Mouse (Mus musculus) CH12.LX (cell line): ENCODE measurements around the gene Tubd1. TPM values are rescaled to one million over a fixed set of nuclear protein-coding genes. Genes with fewer than 3 reads are reported as not detected.

ENCODE experiments used
- DNase-seq: peaks from one replicate; pipeline ENCODE4 v3.0.0-alpha.2; 2013; ENCODE audit errors: extremely low read depth
- H3K27ac ChIP-seq: 2 replicates; pipeline ENCODE4 v1.5.1; 2012; ENCODE audit warnings: low read depth, mild to moderate bottlenecking, control low read depth, moderate library complexity; ENCODE audit not compliant: insufficient read depth
- H3K27me3 ChIP-seq: replicated peaks from 2 replicates; pipeline ENCODE3; 2012; ENCODE audit warnings: inconsistent platforms
- H3K36me3 ChIP-seq, 2 experiments: replicated peaks in 1 of 2; 2 replicates each; pipeline versions ENCODE3 to v1.6.1; 2012; ENCODE audit warnings: inconsistent platforms in 1 of 2, low read length in 1 of 2, mild to moderate bottlenecking in 1 of 2, mixed read lengths in 1 of 2, moderate library complexity in 1 of 2; ENCODE audit not compliant: control insufficient read depth in 1 of 2, insufficient read depth in 1 of 2
- H3K4me1 ChIP-seq, 2 experiments: 2 replicates each; pipeline ENCODE4 v1.6.1; 2012; ENCODE audit warnings: inconsistent platforms in 1 of 2, moderate library complexity in 1 of 2; ENCODE audit not compliant: insufficient read depth in 2 of 2, control insufficient read depth in 1 of 2
- H3K4me2 ChIP-seq: 2 replicates; pipeline ENCODE4 v1.6.1; 2012; ENCODE audit warnings: low read depth, mild to moderate bottlenecking, control low read depth; ENCODE audit not compliant: poor library complexity, insufficient read depth, severe bottlenecking
- H3K4me3 ChIP-seq, 3 experiments: fragments of 150-350 bp in 1 of 3; sonication (generic) in 1 of 3; replicated peaks in 1 of 3; 2 replicates each; pipeline versions ENCODE3 to v1.5.1; 2011 to 2012; ENCODE audit warnings: low read depth in 2 of 3, low read length in 2 of 3, mild to moderate bottlenecking in 2 of 3, moderate library complexity in 2 of 3, control low read depth in 1 of 3, improper control_type of control experiment in 1 of 3, inconsistent platforms in 1 of 3, mixed read lengths in 1 of 3; ENCODE audit not compliant: poor library complexity in 1 of 3
- H3K79me2 ChIP-seq: replicated peaks from 2 replicates; pipeline ENCODE4 v1.6.1; 2012; ENCODE audit warnings: mild to moderate bottlenecking, moderate library complexity; ENCODE audit not compliant: control insufficient read depth, poor library complexity, insufficient read depth, severe bottlenecking; ENCODE audit errors: extremely low read depth
- H3K9ac ChIP-seq: 2 replicates; pipeline ENCODE4 v1.6.1; 2012; ENCODE audit warnings: low read depth, mild to moderate bottlenecking, control low read depth, moderate library complexity; ENCODE audit not compliant: insufficient read depth
- H3K9me3 ChIP-seq: replicated peaks from 2 replicates; pipeline ENCODE3; 2012; ENCODE audit warnings: low read length, inconsistent platforms, mixed read lengths
- BHLHE40 ChIP-seq: IDR thresholded peaks from 2 replicates; pipeline ENCODE4 v1.6.1; 2011; ENCODE audit warnings: mild to moderate bottlenecking, low read depth, low read length, improper control_type of control experiment
- CHD1 ChIP-seq: IDR thresholded peaks from 2 replicates; pipeline ENCODE4 v1.6.1; 2012; ENCODE audit warnings: low read depth, low read length, improper control_type of control experiment, inconsistent platforms
- CHD2 ChIP-seq: IDR thresholded peaks from 2 replicates; pipeline ENCODE4 v1.6.1; 2011; ENCODE audit warnings: low read length, improper control_type of control experiment
- CTCF ChIP-seq, 2 experiments: IDR thresholded peaks in 1 of 2; conservative IDR thresholded peaks in 1 of 2; 2 replicates each; pipeline ENCODE4 v1.5.1; 2011 to 2012; ENCODE audit warnings: low read depth in 2 of 2, low read length in 2 of 2, improper control_type of control experiment in 1 of 2, inconsistent platforms in 1 of 2, mild to moderate bottlenecking in 1 of 2, moderate library complexity in 1 of 2
- E2F4 ChIP-seq: IDR thresholded peaks from 2 replicates; pipeline ENCODE4 v1.6.1; 2011; ENCODE audit warnings: low read depth, low read length, improper control_type of control experiment; ENCODE audit not compliant: insufficient replicate concordance
- ELF1 ChIP-seq: IDR thresholded peaks from 2 replicates; pipeline ENCODE4 v1.6.1; 2014; ENCODE audit warnings: low read depth, mild to moderate bottlenecking, inconsistent platforms, low read length, improper control_type of control experiment
- EP300 ChIP-seq: IDR thresholded peaks from 2 replicates; pipeline ENCODE4 v1.6.1; 2011; ENCODE audit warnings: low read length, improper control_type of control experiment
- ETS1 ChIP-seq: conservative IDR thresholded peaks from 2 replicates; pipeline ENCODE4 v1.6.1; 2012; ENCODE audit warnings: low read depth, mild to moderate bottlenecking, inconsistent platforms, low read length, improper control_type of control experiment, moderate library complexity
- GABPA ChIP-seq: IDR thresholded peaks from 2 replicates; pipeline ENCODE4 v1.6.1; 2012; ENCODE audit warnings: low read depth, low read length, improper control_type of control experiment, inconsistent platforms; ENCODE audit not compliant: insufficient replicate concordance
- HCFC1 ChIP-seq: IDR thresholded peaks from 2 replicates; pipeline ENCODE4 v1.6.1; 2012; ENCODE audit warnings: low read depth, mild to moderate bottlenecking, inconsistent platforms, low read length, improper control_type of control experiment
- IRF4 ChIP-seq: IDR thresholded peaks from 2 replicates; pipeline ENCODE4 v1.6.1; 2014; ENCODE audit warnings: low read depth, mild to moderate bottlenecking, inconsistent platforms, low read length, improper control_type of control experiment
- JUN ChIP-seq: IDR thresholded peaks from 2 replicates; pipeline ENCODE4 v1.6.1; 2011; ENCODE audit warnings: low read depth, mild to moderate bottlenecking, low read length, improper control_type of control experiment, moderate library complexity; ENCODE audit not compliant: insufficient read depth
- JUND ChIP-seq: conservative IDR thresholded peaks from 2 replicates; pipeline ENCODE4 v1.6.1; 2011; ENCODE audit warnings: low read depth, low read length, improper control_type of control experiment
- KAT2A ChIP-seq: IDR thresholded peaks from 2 replicates; pipeline ENCODE4 v1.6.1; 2012; ENCODE audit warnings: low read length, improper control_type of control experiment, inconsistent platforms; ENCODE audit not compliant: insufficient replicate concordance
- MAFK ChIP-seq: IDR thresholded peaks from 2 replicates; pipeline ENCODE4 v1.6.1; 2011; ENCODE audit warnings: low read length, improper control_type of control experiment; ENCODE audit not compliant: insufficient replicate concordance
- MAX ChIP-seq: IDR thresholded peaks from 2 replicates; pipeline ENCODE4 v1.6.1; 2011; ENCODE audit warnings: low read length, improper control_type of control experiment
- MAZ ChIP-seq: IDR thresholded peaks from 2 replicates; pipeline ENCODE4 v1.6.1; 2012; ENCODE audit warnings: low read depth, mild to moderate bottlenecking, inconsistent platforms, low read length, improper control_type of control experiment, moderate library complexity
- MEF2A ChIP-seq: IDR thresholded peaks from 2 replicates; pipeline ENCODE4 v1.6.1; 2014; ENCODE audit warnings: low read depth, mild to moderate bottlenecking, inconsistent platforms, low read length, improper control_type of control experiment, borderline replicate concordance
- MXI1 ChIP-seq: IDR thresholded peaks from 2 replicates; pipeline ENCODE4 v1.6.1; 2011; ENCODE audit warnings: mild to moderate bottlenecking, low read depth, low read length, improper control_type of control experiment
- MYC ChIP-seq: IDR thresholded peaks from 2 replicates; pipeline ENCODE4 v1.6.1; 2011; ENCODE audit warnings: low read depth, mild to moderate bottlenecking, improper control_type of control experiment, low read length
- NELFE ChIP-seq: IDR thresholded peaks from 2 replicates; pipeline ENCODE4 v1.6.1; 2011; ENCODE audit warnings: low read depth, low read length, improper control_type of control experiment
- NRF1 ChIP-seq: IDR thresholded peaks from 2 replicates; pipeline ENCODE4 v1.6.1; 2014; ENCODE audit warnings: low read depth, mild to moderate bottlenecking, inconsistent platforms, low read length, improper control_type of control experiment, moderate library complexity
- PAX5 ChIP-seq: IDR thresholded peaks from 2 replicates; pipeline ENCODE4 v1.6.1; 2012; ENCODE audit warnings: low read length, inconsistent platforms, mixed read lengths
- POLR2A ChIP-seq: IDR thresholded peaks from 2 replicates; pipeline ENCODE4 v1.6.1; 2011; ENCODE audit warnings: low read depth, mild to moderate bottlenecking, improper control_type of control experiment, low read length
- POLR2AphosphoS2 ChIP-seq: IDR thresholded peaks from 2 replicates; pipeline ENCODE4 v1.6.1; 2011; ENCODE audit warnings: low read depth, low read length, improper control_type of control experiment
- RAD21 ChIP-seq: IDR thresholded peaks from 2 replicates; pipeline ENCODE4 v1.6.1; 2011; ENCODE audit warnings: low read depth, mild to moderate bottlenecking, low read length, improper control_type of control experiment, moderate library complexity
- RCOR1 ChIP-seq: conservative IDR thresholded peaks from 2 replicates; pipeline ENCODE4 v1.6.1; 2012; ENCODE audit warnings: low read depth, mild to moderate bottlenecking, inconsistent platforms, low read length, improper control_type of control experiment
- SIN3A ChIP-seq: IDR thresholded peaks from 2 replicates; pipeline ENCODE4 v1.6.1; 2012; ENCODE audit warnings: low read length, improper control_type of control experiment, inconsistent platforms
- SMC3 ChIP-seq: IDR thresholded peaks from 2 replicates; pipeline ENCODE4 v1.6.1; 2011; ENCODE audit warnings: low read depth, low read length, improper control_type of control experiment
- TBP ChIP-seq: conservative IDR thresholded peaks from 2 replicates; pipeline ENCODE4 v1.6.1; 2011; ENCODE audit warnings: low read depth, low read length, improper control_type of control experiment
- TCF12 ChIP-seq: IDR thresholded peaks from 2 replicates; pipeline ENCODE4 v1.6.1; 2014; ENCODE audit warnings: low read depth, mild to moderate bottlenecking, inconsistent platforms, low read length, improper control_type of control experiment
- UBTF ChIP-seq: IDR thresholded peaks from 2 replicates; pipeline ENCODE4 v1.6.1; 2012; ENCODE audit warnings: low read depth, mild to moderate bottlenecking, inconsistent platforms, low read length, improper control_type of control experiment, moderate library complexity
- USF1 ChIP-seq: IDR thresholded peaks from 2 replicates; pipeline ENCODE4 v1.6.1; 2014; ENCODE audit warnings: low read depth, mild to moderate bottlenecking, inconsistent platforms, low read length, improper control_type of control experiment
- USF2 ChIP-seq: conservative IDR thresholded peaks from 2 replicates; pipeline ENCODE4 v1.6.1; 2011; ENCODE audit warnings: low read depth, low read length, improper control_type of control experiment
- ZC3H11A ChIP-seq: IDR thresholded peaks from 2 replicates; pipeline ENCODE4 v1.6.1; 2012; ENCODE audit warnings: low read depth, mild to moderate bottlenecking, inconsistent platforms, low read length, improper control_type of control experiment
- ZKSCAN1 ChIP-seq: IDR thresholded peaks from 2 replicates; pipeline ENCODE4 v1.6.1; 2012; ENCODE audit warnings: low read depth, inconsistent platforms, low read length, improper control_type of control experiment, borderline replicate concordance
- ZMIZ1 ChIP-seq: IDR thresholded peaks from 2 replicates; pipeline ENCODE4 v1.6.1; 2012; ENCODE audit warnings: low read depth, mild to moderate bottlenecking, inconsistent platforms, low read length, improper control_type of control experiment
- ZNF384 ChIP-seq: IDR thresholded peaks from 2 replicates; pipeline ENCODE4 v1.6.1; 2012; ENCODE audit warnings: low read depth, low read length, improper control_type of control experiment, inconsistent platforms
- dilution Hi-C: fragments of 300-500 bp; cut with MboI; formaldehyde crosslinking; loops from 2 replicates; pipeline ENCODE4 v1.14.3; 2020; ENCODE audit warnings: low sequenced_read_pairs; ENCODE audit not compliant: extremely low pct_unique_long_range_greater_than_20kb, extremely low pct_ligation_motif_present
- in situ Hi-C: fragments of 300-500 bp; cut with MboI; formaldehyde crosslinking; loops from 3 replicates; pipeline ENCODE4 v1.14.3; 2019; ENCODE audit warnings: low sequenced_read_pairs, low pct_ligation_motif_present, low pct_unique_long_range_greater_than_20kb, mixed read lengths
- polyA plus RNA-seq: library from polyadenylated mRNA; unstranded; fragments of >175 nt; gene quantifications from 2 replicates; pipeline ENCODE4 v1.2.1, GENCODE M21; 2012; ENCODE audit warnings: low read depth; ENCODE audit not compliant: insufficient read length
- total RNA-seq, 2 experiments: library from RNA; depleted of rRNA; stranded (reverse); fragments of 300-350 nt in 1 of 2; fragments of >200 nt in 1 of 2; gene quantifications; 2 replicates each; pipeline ENCODE4 v1.2.3; 2012 to 2014

Gene Tubd1
- total and polyA plus RNA-seq, 3 experiments = 9.7 to 12.6 (median 11.9) TPM

- Histone ChIP-seq H3K27me3 (no peaks in the 10 kb centered on the region), H3K79me2 (peaks cover 93% of the 10 kb centered on the region), H3K9ac (no peak overlapping the region), H3K27ac (no peak overlapping the region; the same call in 1 of the 2 replicates), H3K4me2 (peak overlapping the region; percentile 17), H3K9me3 (no peaks in the 10 kb centered on the region)
- peak; percentile 47 for DNase-seq
- in situ Hi-C loops = no loop called here
- TF ChIP-seq ELF1 = no peak
- peak; percentile 78 for TF ChIP-seq EP300
- peak; percentile 73; the same call in 1 of the 2 replicates for TF ChIP-seq ZNF384
- no peak; the same call in 1 of the 2 replicates for TF ChIP-seq POLR2A
- TF ChIP-seq ZKSCAN1 = no peak
- TF ChIP-seq JUND = no peak
- peak; percentile 45 for TF ChIP-seq ETS1
- TF ChIP-seq ZMIZ1 = no peak
- TF ChIP-seq TBP = no peak
- no peak for TF ChIP-seq UBTF
- no peak; the same call in 1 of the 2 replicates for TF ChIP-seq E2F4
- no peak; the same call in 1 of the 2 replicates for TF ChIP-seq RCOR1
- peak; percentile 19; the same call in 1 of the 2 replicates for TF ChIP-seq JUN
- no peak for TF ChIP-seq NELFE
- TF ChIP-seq POLR2AphosphoS2 = no peak
- TF ChIP-seq MEF2A = 0 out of 2 replicates have a peak, but pooled peaks have one; percentile 38
- TF ChIP-seq TCF12 = peak; percentile 58; the same call in 1 of the 2 replicates
- no peak for TF ChIP-seq RAD21
- TF ChIP-seq USF1 = no peak
- TF ChIP-seq SMC3 = no peak
- no peak for TF ChIP-seq PAX5
- TF ChIP-seq MAX = no peak
- TF ChIP-seq CTCF (conservative IDR thresholded peaks at IDR 0.05 in 1 of 2, IDR thresholded peaks at IDR 0.05 in 1 of 2; ENCODE audit: low read depth in 2 of 2, low read length in 2 of 2) = no peak
- peak; percentile 71; the same call in 1 of the 2 replicates for TF ChIP-seq IRF4
- TF ChIP-seq GABPA = no peak
- no peak for TF ChIP-seq USF2
- TF ChIP-seq SIN3A = 0 out of 2 replicates have a peak, but pooled peaks have one; percentile 42
- TF ChIP-seq MYC = 0 out of 2 replicates have a peak, but pooled peaks have one; percentile 62
- no peak; the same call in 1 of the 2 replicates for TF ChIP-seq MXI1
- TF ChIP-seq BHLHE40 = peak; percentile 73
- TF ChIP-seq ZC3H11A = no peak
- TF ChIP-seq KAT2A = no peak
- TF ChIP-seq CHD1 = no peak
- no peak for TF ChIP-seq HCFC1
- TF ChIP-seq NRF1 = no peak
- TF ChIP-seq MAZ = no peak
- TF ChIP-seq CHD2 = no peak
- peak; percentile 65; the same call in 1 of the 2 replicates for TF ChIP-seq MAFK
- TF ChIP-seq, all 38 proteins: peak for 11
- dilution Hi-C loops = no loop called here
- H3K4me1 ChIP-seq = peaks cover 3 to 72% of the 10 kb centered on the region in 2 experiments; a peak in 2 of 4 replicates
- no peak overlapping the region for H3K4me3 ChIP-seq
- peaks cover 8 to 44% of the 10 kb centered on the region in 2 experiments for H3K36me3 ChIP-seq
Measured at GRCm38 (mm10) chr11:86538786-86539185, 6.0 kb upstream of the Tubd1 start.
